Mouse (Mus musculus): ENCODE measurements around the gene Tanc1.
A peak's percentile ranks its signal among the peaks of the same experiment; 100 is the strongest.

Tanc1 gene

GRCm38 (mm10) chr2:59791596-59791995 lies 179.8 kb downstream of the Tanc1 start:
- no peak for DNase-seq (ENCODE audit: low spot score in 2 of 2)

- no peak for DNase-seq (ENCODE audit: low spot score in 2 of 2)
Measured at GRCm38 (mm10) chr2:59793337-59793736, 181.5 kb downstream of the Tanc1 start.

GRCm38 (mm10) chr2:59794838-59795237 lies 183.0 kb downstream of the Tanc1 start:
- DNase-seq (ENCODE audit: low spot score in 2 of 2) = peak in 1 of 2 experiments; percentile 18

GRCm38 (mm10) chr2:59798934-59799532 lies 187.2 kb downstream of the Tanc1 start:
- DNase-seq (ENCODE audit: low spot score in 2 of 2) = no peak

GRCm38 (mm10) chr2:59799572-59799971 lies 187.7 kb downstream of the Tanc1 start:
- DNase-seq (ENCODE audit: low spot score in 2 of 2) = no peak

GRCm38 (mm10) chr2:59800481-59801266 lies 188.8 kb downstream of the Tanc1 start:
- no peak for DNase-seq (ENCODE audit: low spot score in 2 of 2)

- no peak for DNase-seq (ENCODE audit: low spot score in 2 of 2)
Measured at GRCm38 (mm10) chr2:59802722-59803387, 191.0 kb downstream of the Tanc1 start.

- no peak for DNase-seq (ENCODE audit: low spot score in 2 of 2)
Measured at GRCm38 (mm10) chr2:59805595-59805994, 193.8 kb downstream of the Tanc1 start.

- no peak for DNase-seq (ENCODE audit: low spot score in 2 of 2)
Measured at GRCm38 (mm10) chr2:59806038-59806437, 194.2 kb downstream of the Tanc1 start.

- DNase-seq (ENCODE audit: low spot score in 2 of 2) = no peak
Measured at GRCm38 (mm10) chr2:59808608-59809007, 196.8 kb downstream of the Tanc1 start.

- no peak for DNase-seq (ENCODE audit: low spot score in 2 of 2)
Measured at GRCm38 (mm10) chr2:59810039-59810438, 198.2 kb downstream of the Tanc1 start.

GRCm38 (mm10) chr2:59811247-59811646 lies 199.4 kb downstream of the Tanc1 start:
- no peak for DNase-seq (ENCODE audit: low spot score in 2 of 2)

- DNase-seq (ENCODE audit: low spot score in 2 of 2) = no peak
Measured at GRCm38 (mm10) chr2:59812641-59813040, 200.8 kb downstream of the Tanc1 start.

GRCm38 (mm10) chr2:59813457-59813856 lies 201.6 kb downstream of the Tanc1 start:
- DNase-seq (ENCODE audit: low spot score in 2 of 2) = no peak

- no peak for DNase-seq (ENCODE audit: low spot score in 2 of 2)
Measured at GRCm38 (mm10) chr2:59814997-59815396, 203.2 kb downstream of the Tanc1 start.

GRCm38 (mm10) chr2:59818663-59819062 lies 206.8 kb downstream of the Tanc1 start:
- no peak for DNase-seq (ENCODE audit: low spot score in 2 of 2)

- no peak for DNase-seq (ENCODE audit: low spot score in 2 of 2)
Measured at GRCm38 (mm10) chr2:59819415-59819814, 207.6 kb downstream of the Tanc1 start.

GRCm38 (mm10) chr2:59820088-59820487 lies 208.2 kb downstream of the Tanc1 start:
- no peak for DNase-seq (ENCODE audit: low spot score in 2 of 2)

- DNase-seq (ENCODE audit: low spot score in 2 of 2) = no peak
Measured at GRCm38 (mm10) chr2:59821044-59821443, 209.2 kb downstream of the Tanc1 start.

GRCm38 (mm10) chr2:59824289-59824688 lies 212.4 kb downstream of the Tanc1 start:
- DNase-seq (ENCODE audit: low spot score in 2 of 2) = no peak

GRCm38 (mm10) chr2:59825380-59825779 lies 213.5 kb downstream of the Tanc1 start:
- no peak for DNase-seq (ENCODE audit: low spot score in 2 of 2)

GRCm38 (mm10) chr2:59828103-59828655 lies 216.3 kb downstream of the Tanc1 start:
- no peak for DNase-seq (ENCODE audit: low spot score in 2 of 2)

Data from right cerebral cortex, postnatal 36 days (tissue).